Mouse (Mus musculus): ENCODE data around the gene Tet2.

GRCm38 (mm10) chr3:133516137-133516536 is 28.8 kb downstream of the Tet2 start:
- peak; percentile 61 for TF ChIP-seq CTCF (IDR thresholded peaks at IDR 0.05)
- no peak for TF ChIP-seq POLR2A (IDR thresholded peaks at IDR 0.05; ENCODE audit: insufficient read depth, low read depth, low read length)

Measured in heart, adult 2 months (tissue).